Mouse (Mus musculus) erythroblast, embryonic 14.5 days (primary cell): ENCODE data around the gene Plekha5. TPM values are rescaled to one million over a fixed set of nuclear protein-coding genes. Genes with fewer than 3 reads are reported as not detected.
A peak's percentile ranks its signal among the peaks of the same experiment; 100 is the strongest.

ENCODE experiments used
- H3K27me3 ChIP-seq: 2 replicates; pipeline ENCODE4 v1.6.1; 2012; ENCODE audit warnings: inconsistent platforms; ENCODE audit not compliant: control insufficient read depth
- H3K36me3 ChIP-seq: 2 replicates; pipeline ENCODE4 v1.6.1; 2012; ENCODE audit warnings: mild to moderate bottlenecking, inconsistent platforms; ENCODE audit not compliant: control insufficient read depth
- H3K4me1 ChIP-seq: 2 replicates; pipeline ENCODE4 v1.6.1; 2012; ENCODE audit warnings: inconsistent platforms; ENCODE audit not compliant: control insufficient read depth
- H3K4me3 ChIP-seq: replicated peaks from 2 replicates; pipeline ENCODE3; 2012; ENCODE audit warnings: moderate library complexity, mild to moderate bottlenecking, inconsistent platforms
- H3K9me3 ChIP-seq: 2 replicates; pipeline ENCODE4 v1.6.1; 2012; ENCODE audit warnings: low read length, inconsistent platforms, mixed read lengths; ENCODE audit not compliant: control insufficient read depth
- GATA1 ChIP-seq: IDR thresholded peaks from 2 replicates; pipeline ENCODE4 v1.6.1; 2012; ENCODE audit warnings: low read length, inconsistent platforms, mixed read lengths
- TAL1 ChIP-seq: IDR thresholded peaks from 3 replicates; pipeline ENCODE4 v1.6.1; 2012; ENCODE audit warnings: low read length, inconsistent platforms, mixed read lengths
- polyA plus RNA-seq: library from polyadenylated mRNA; stranded (reverse); fragments of >175 nt; gene quantifications from 2 replicates; pipeline ENCODE4 v1.2.3, GENCODE M21; 2012

The Plekha5 gene
- polyA plus RNA-seq, 1 experiment, result 0.01 TPM

GRCm38 (mm10) chr6:140620531-140621349 lies 196.9 kb downstream of the Plekha5 start:
- peaks cover 5% of the 10 kb centered on the region; the same call in 1 of the 2 replicates for H3K27me3 ChIP-seq
- no peaks in the 10 kb centered on the region for H3K9me3 ChIP-seq
- no peak overlapping the region for H3K4me3 ChIP-seq
- H3K4me1 ChIP-seq, result peaks cover 29% of the 10 kb centered on the region
- TF ChIP-seq GATA1 (no peak), TAL1 (no peak)
- H3K36me3 ChIP-seq, result no peaks in the 10 kb centered on the region

- H3K36me3 ChIP-seq, result no peaks in the 10 kb centered on the region; the same call in 1 of the 2 replicates
- TF ChIP-seq GATA1 (no peak), TAL1 (no peak)
- peaks cover 5% of the 10 kb centered on the region; the same call in 1 of the 2 replicates for H3K27me3 ChIP-seq
- H3K9me3 ChIP-seq, result no peaks in the 10 kb centered on the region
- H3K4me3 ChIP-seq, result no peak overlapping the region
- H3K4me1 ChIP-seq, result peaks cover 37% of the 10 kb centered on the region
Observed at GRCm38 (mm10) chr6:140621622-140622021, 197.8 kb downstream of the Plekha5 start.

DNA sequence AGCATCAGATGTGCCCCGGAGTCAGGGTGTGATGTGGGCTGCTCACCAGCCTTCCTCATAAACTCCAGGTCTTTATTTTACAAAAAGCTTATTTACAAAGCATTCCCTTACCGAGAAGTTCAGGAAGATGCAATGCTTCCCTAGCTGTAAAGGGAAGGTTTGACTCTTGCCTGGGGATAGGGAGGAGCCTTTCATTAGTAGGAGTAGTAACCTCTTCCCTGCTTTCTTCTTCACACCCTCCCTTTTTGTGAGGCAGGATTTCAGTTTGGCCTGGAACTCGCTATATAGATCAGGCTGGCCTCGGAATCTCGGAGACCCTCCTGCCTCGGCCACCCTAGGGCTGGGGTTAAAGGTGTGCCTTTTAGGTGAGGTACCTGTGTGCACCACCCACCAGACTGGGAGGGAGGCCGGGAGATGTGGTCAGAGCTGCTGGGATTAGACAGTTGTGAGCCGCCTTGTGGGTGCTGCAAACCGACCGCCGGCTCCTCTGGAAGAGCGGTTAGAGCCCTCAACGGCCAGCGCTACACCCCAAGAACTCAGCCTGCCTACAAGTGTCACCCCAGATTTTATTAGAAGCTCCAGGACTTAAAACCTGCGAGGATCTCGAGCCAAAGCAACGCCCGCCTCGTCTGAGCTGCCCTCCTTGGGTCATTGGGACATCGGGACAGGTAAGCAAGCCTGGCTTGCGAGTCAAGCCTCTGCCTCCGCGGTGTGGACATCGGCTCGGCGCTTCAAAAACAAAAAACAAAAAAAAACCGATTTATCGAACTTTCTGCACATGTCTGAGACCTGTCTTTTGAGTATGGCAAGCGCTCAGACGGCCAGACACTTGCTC lies 198.8 kb downstream of the Plekha5 start, which contains the start of gene Aebp2:
TSS of gene Aebp2 (plus strand) at position 273 of the 835 bp plus-strand sequence.
- TF ChIP-seq TAL1, result no peak
- TF ChIP-seq GATA1, result no peak
- no peaks in the 10 kb centered on the region for H3K9me3 ChIP-seq
- H3K4me3 ChIP-seq, result peak within 1 kb of the TSS; percentile 97
- peaks cover 5% of the 10 kb centered on the region; the same call in 1 of the 2 replicates for H3K27me3 ChIP-seq
- no peaks in the 10 kb centered on the region; the same call in 1 of the 2 replicates for H3K36me3 ChIP-seq
- H3K4me1 ChIP-seq, result peaks cover 39% of the 10 kb centered on the region

DNA sequence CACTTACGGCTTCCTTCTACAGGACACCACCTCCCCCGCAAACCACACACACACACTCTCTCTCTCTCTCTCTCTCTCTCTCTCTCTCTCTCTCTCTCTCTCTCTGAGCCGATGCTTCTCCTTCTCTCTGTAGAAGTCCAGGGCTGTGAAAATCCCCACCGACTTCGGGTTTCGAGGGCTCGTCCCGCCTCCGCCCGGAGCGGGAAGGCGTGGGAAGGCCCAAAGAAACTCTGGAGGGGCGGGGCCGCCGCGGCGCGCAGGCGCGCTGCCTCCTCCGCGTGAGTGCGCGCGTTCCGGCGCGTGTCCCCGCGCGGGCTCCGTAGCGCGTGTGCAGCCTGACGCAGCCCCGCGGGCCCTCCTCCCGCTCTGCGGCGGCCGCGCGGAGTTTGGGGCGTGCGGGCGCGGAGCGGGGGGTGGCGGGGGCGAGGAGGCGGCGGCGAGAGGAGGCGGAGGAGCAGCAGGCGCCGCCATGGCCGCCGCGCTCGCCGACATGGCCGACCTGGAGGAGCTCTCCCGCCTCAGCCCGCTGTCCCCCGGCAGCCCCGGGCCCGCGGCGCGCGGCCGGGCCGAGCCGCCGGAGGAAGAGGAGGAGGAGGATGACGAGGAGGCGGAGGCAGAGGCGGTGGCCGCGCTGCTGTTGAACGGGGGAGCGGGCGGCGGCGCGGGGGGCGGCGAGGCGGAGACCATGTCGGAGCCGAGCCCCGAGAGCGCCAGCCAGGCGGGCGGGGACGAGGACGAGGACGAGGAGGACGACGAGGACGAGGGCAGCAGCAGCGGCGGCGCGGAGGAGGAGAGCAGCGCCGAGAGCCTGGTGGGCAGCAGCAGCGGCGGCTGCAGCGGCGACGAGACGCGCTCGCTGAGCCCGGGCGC lies 199.6 kb downstream of the Plekha5 start:
- peaks cover 39% of the 10 kb centered on the region for H3K4me1 ChIP-seq
- no peak for TF ChIP-seq GATA1
- no peak for TF ChIP-seq TAL1
- H3K4me3 ChIP-seq, result peak overlapping the region; percentile 97
- peaks cover 5% of the 10 kb centered on the region; the same call in 1 of the 2 replicates for H3K27me3 ChIP-seq
- H3K9me3 ChIP-seq, result no peaks in the 10 kb centered on the region
- no peaks in the 10 kb centered on the region; the same call in 1 of the 2 replicates for H3K36me3 ChIP-seq

DNA sequence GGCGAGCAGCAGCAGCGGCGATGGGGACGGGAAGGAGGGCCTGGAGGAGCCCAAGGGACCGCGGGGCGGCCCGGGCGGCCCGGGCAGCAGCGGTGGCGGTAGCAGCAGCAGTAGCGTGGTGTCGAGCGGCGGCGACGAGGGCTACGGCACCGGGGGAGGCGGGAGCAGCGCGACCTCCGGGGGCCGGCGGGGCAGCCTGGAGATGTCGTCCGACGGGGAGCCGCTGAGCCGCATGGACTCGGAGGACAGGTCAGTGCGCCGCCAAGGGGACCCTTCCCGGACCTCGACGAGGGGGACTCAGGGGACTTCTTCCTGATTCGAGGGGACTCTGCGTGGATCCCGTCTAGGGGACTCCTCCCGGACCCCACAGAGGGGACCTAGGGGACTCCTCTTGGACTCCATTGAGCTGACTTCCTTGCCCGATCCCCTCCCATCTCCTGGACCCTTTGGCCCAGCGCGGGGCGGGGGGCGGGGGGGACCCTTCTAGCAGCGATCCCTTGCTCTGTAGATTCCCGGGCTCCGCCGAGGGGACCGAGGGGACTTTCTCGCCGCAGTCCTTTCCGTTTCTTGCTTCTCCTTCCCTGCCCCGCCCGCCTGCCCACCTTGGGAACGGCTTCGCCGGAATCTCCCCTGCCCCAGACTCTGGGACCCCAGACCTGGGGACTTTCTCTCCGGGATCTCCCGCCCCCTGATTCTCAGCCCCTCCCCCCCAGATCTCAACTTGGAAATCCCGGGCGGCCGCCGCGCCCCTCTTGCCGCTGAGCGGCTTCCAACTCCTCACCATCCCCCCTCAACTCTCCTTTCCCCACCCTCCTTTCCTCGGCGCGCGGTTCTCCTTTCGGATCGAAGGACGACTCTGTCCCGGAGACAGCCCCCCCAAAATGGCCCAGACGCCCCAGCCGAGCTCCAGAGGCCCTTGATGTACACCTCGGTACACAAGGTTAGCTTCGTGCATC lies 200.5 kb downstream of the Plekha5 start:
- peak overlapping the region; percentile 97 for H3K4me3 ChIP-seq
- no peaks in the 10 kb centered on the region; the same call in none of the 2 replicates for H3K36me3 ChIP-seq
- H3K27me3 ChIP-seq, result peaks cover 5% of the 10 kb centered on the region; the same call in 1 of the 2 replicates
- no peaks in the 10 kb centered on the region for H3K9me3 ChIP-seq
- TF ChIP-seq TAL1, result no peak
- TF ChIP-seq GATA1, result no peak
- H3K4me1 ChIP-seq, result peaks cover 39% of the 10 kb centered on the region

GRCm38 (mm10) chr6:140629176-140629859 lies 205.5 kb downstream of the Plekha5 start:
- Histone ChIP-seq H3K4me1 (peaks cover 25% of the 10 kb centered on the region), H3K27me3 (no peaks in the 10 kb centered on the region), H3K4me3 (no peak overlapping the region), H3K9me3 (no peaks in the 10 kb centered on the region), H3K36me3 (peaks cover 11% of the 10 kb centered on the region)
- TF ChIP-seq TAL1 (no peak), GATA1 (no peak)

DNA sequence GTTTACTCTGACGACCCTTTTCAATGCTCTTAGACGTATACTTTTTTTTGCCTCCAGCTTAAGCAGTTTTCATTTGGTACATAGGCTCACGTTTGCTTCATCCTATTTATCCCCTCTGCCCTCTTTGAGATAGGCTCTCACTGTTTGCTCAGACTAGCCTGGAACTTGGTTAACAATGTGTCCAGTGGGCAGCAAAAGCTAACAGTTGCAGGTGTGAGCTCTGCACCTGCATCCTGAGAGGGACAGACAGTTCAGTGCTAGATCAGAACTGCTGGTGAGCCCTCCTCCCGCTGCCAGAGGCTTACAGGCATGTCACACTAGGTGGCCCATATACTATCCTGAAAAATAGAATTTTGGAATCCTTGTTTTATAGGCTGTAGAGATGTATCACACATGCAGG lies 206.5 kb downstream of the Plekha5 start:
- peaks cover 15% of the 10 kb centered on the region for H3K4me1 ChIP-seq
- TF ChIP-seq GATA1, result no peak
- TF ChIP-seq TAL1, result no peak
- H3K36me3 ChIP-seq, result peaks cover 14% of the 10 kb centered on the region
- H3K9me3 ChIP-seq, result no peaks in the 10 kb centered on the region
- H3K27me3 ChIP-seq, result no peaks in the 10 kb centered on the region
- H3K4me3 ChIP-seq, result no peak overlapping the region
